Mouse (Mus musculus) liver, embryonic 14.5 days (tissue): ENCODE results near the gene Pcdh15.

Experiments
- CTCF ChIP-seq: IDR thresholded peaks from 2 replicates; pipeline ENCODE4 v1.5.1; 2016; ENCODE audit warnings: antibody characterized with exemption, low read depth, control low read depth
- EP300 ChIP-seq: IDR thresholded peaks from 2 replicates; pipeline ENCODE4 v1.6.1; 2016; ENCODE audit warnings: antibody characterized with exemption, low read depth

DNA sequence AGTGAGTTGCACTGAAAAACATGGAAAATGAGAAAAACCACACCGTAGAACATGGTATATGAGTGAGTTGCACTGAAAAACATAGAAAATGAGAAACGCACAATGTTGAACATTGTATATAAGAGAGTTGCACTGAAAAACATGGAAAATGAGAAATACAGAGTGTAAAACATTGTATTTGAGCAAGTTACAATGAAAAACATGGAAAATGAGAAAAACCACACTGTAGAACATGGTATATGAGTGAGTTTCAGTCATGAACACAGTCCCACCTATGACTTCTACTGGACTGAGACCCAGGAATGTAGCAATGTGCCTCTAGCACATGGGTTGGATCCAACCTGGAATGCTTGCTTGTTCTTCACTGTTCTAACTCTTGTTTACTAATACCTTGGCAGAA lies 279.9 kb downstream of the Pcdh15 start:
- TF ChIP-seq CTCF (no peak), EP300 (no peak)
